Mouse (Mus musculus): ENCODE measurements around the gene Fam84a. TPM values are rescaled to one million over a fixed set of nuclear protein-coding genes. Genes with fewer than 3 reads are reported as not detected.

The Fam84a gene
- polyA plus RNA-seq (2012; rRNA removed) = 7.4 TPM in 2 replicates
- 26.0 and 26.4 TPM in 2 replicates for polyA plus RNA-seq (2014; fragmentation: Nextera tagmentation; extraction: Ambion mirVana)

DNA sequence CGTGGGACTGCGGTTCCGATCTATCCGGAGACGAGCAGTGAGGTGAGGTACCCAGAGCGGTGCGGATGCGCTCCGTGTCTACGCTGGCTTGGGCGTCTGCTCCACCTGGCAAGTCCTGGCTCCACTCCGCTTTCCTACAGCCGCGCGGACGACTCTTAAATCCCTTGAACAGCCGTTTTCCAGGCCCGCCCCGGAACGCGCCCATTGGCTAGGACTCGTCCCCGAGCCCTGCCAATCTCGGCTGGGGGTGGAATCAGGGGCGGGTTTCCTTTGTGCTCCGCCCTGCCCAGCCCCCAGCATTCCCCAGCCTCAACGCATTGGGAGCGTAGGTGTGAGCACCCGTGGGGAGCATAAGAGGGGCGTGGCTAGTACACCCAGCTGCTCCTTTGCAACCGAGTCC is at the start of gene Fam84a:
TSS of gene Fam84a (minus strand) at position 134 of the 400 bp plus-strand sequence.
- ATAC-seq (ENCODE audit: low FRiP score, low read depth) = peak; percentile 96
- Histone ChIP-seq H3K36me3 (ENCODE audit: control insufficient read depth, insufficient read depth, low read length) (no peaks in the 10 kb centered on the region), H3K4me1 (ENCODE audit: control insufficient read depth, insufficient read depth, low read length) (peaks cover 11% of the 10 kb centered on the region), H3K4me3 (replicated peaks; ENCODE audit: low read length) (peak within 1 kb of the TSS; percentile 49), H3K9me3 (ENCODE audit: control insufficient read depth, low read length) (no peaks in the 10 kb centered on the region), H3K27ac (replicated peaks; ENCODE audit: low read depth, low read length) (no peak within 1 kb of the TSS), H3K27me3 (ENCODE audit: control insufficient read depth, insufficient read depth, low read length) (peaks cover 39% of the 10 kb centered on the region), H3K4me2 (replicated peaks; ENCODE audit: low read depth, low read length, severe bottlenecking) (peak within 1 kb of the TSS; percentile 83), H3K9ac (ENCODE audit: low read depth, low read length, severe bottlenecking) (peak within 1 kb of the TSS; percentile 45)
- peak; percentile 93 for DNase-seq (ENCODE audit: low spot score)
- TF ChIP-seq POLR2A (IDR thresholded peaks at IDR 0.05; ENCODE audit: borderline replicate concordance, extremely low read depth, insufficient read depth, insufficient read length) = no peak
- WGBS = 2% methylated on average over 31 of the region's 31 CpGs

DNA sequence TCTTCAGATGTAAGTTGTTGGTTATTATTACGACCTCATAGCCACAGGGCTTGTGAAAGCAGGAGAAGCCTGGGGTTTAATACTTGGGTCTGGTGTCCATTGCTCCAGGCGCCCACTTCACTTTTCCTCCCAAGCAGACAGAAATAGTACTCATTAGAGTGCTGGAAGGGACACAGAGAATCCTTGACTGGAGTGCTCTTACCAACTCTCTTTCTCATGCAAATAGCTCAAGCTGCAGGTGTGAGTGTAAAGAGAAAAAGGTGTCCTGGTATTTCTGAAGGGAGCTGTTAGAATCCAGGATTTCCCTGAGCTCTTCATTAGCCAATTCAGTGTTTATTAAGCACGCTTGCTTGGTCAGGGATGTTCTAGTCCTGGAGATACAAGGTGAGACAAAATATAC is 43.6 kb upstream of the Fam84a start:
- ATAC-seq (ENCODE audit: low FRiP score, low read depth) (no peak), DNase-seq (ENCODE audit: low spot score) (no peak)
- H3K4me1 ChIP-seq (ENCODE audit: control insufficient read depth, insufficient read depth, low read length) = no peaks in the 10 kb centered on the region
- H3K27me3 ChIP-seq (ENCODE audit: control insufficient read depth, insufficient read depth, low read length) = no peaks in the 10 kb centered on the region
- no peak overlapping the region for H3K9ac ChIP-seq (ENCODE audit: low read depth, low read length, severe bottlenecking)
- no peak overlapping the region for H3K4me3 ChIP-seq (replicated peaks; ENCODE audit: low read length)
- H3K27ac ChIP-seq (replicated peaks; ENCODE audit: low read depth, low read length) = no peak overlapping the region
- no peaks in the 10 kb centered on the region for H3K36me3 ChIP-seq (ENCODE audit: control insufficient read depth, insufficient read depth, low read length)
- no peak for TF ChIP-seq POLR2A (IDR thresholded peaks at IDR 0.05; ENCODE audit: borderline replicate concordance, extremely low read depth, insufficient read depth, insufficient read length)
- no peak overlapping the region for H3K4me2 ChIP-seq (replicated peaks; ENCODE audit: low read depth, low read length, severe bottlenecking)
- WGBS = 42% methylated on average over 3 of the region's 3 CpGs
- no peaks in the 10 kb centered on the region for H3K9me3 ChIP-seq (ENCODE audit: control insufficient read depth, low read length)

DNA sequence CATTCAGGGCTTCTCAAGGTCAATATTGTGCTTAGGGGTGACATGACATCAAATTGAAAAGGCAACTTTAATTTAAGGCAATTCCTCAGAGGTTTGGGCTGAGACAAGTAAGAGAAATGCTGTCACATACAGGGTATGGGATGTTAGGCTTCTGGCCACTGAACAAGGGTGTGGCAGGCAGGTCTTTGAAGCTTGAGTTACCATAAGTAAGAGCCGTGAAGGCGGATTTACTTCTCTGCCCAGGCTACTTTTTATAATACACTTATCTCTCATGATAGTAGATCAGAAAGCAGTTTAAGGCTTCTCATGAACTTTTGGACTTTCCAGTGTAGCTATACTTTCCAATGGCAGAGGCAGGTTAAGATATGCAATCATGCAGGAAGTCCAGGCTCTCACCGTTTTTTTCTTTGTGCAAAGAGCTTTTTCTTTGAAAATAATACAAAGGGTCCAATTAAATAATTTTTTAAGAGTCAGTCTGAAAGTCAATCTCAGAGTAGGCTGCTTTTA is 34.9 kb upstream of the Fam84a start:
- WGBS = 92% methylated on average over 3 of the region's 3 CpGs
- Histone ChIP-seq H3K27me3 (ENCODE audit: control insufficient read depth, insufficient read depth, low read length) (no peaks in the 10 kb centered on the region), H3K4me1 (ENCODE audit: control insufficient read depth, insufficient read depth, low read length) (no peaks in the 10 kb centered on the region), H3K4me3 (replicated peaks; ENCODE audit: low read length) (no peak overlapping the region), H3K9ac (ENCODE audit: low read depth, low read length, severe bottlenecking) (no peak overlapping the region), H3K36me3 (ENCODE audit: control insufficient read depth, insufficient read depth, low read length) (no peaks in the 10 kb centered on the region), H3K27ac (replicated peaks; ENCODE audit: low read depth, low read length) (no peak overlapping the region), H3K9me3 (ENCODE audit: control insufficient read depth, low read length) (no peaks in the 10 kb centered on the region), H3K4me2 (replicated peaks; ENCODE audit: low read depth, low read length, severe bottlenecking) (no peak overlapping the region)
- DNase-seq (ENCODE audit: low spot score) = no peak
- TF ChIP-seq POLR2A (IDR thresholded peaks at IDR 0.05; ENCODE audit: borderline replicate concordance, extremely low read depth, insufficient read depth, insufficient read length) = no peak
- no peak for ATAC-seq (ENCODE audit: low FRiP score, low read depth)

DNA sequence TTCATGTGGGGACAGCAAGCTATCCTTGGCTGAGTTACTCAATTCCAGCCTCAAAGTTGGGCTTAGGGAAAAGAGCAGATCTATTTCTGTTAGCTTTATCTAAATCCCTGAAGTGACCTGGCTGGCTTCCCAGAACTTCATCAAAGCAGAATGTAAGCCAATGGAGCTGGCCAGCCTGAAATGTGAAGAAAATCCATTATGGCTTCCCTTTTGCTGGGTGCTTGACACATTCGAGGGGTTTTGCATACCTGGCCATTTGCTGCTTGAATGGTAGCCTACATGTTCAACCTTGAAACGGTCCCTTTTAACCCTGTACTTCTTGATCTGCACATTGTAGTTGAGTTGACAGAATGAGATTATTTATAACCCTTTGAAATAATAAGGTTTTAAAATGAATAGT is 13.9 kb upstream of the Fam84a start:
- no peaks in the 10 kb centered on the region for H3K36me3 ChIP-seq (ENCODE audit: control insufficient read depth, insufficient read depth, low read length)
- no peak overlapping the region for H3K4me3 ChIP-seq (replicated peaks; ENCODE audit: low read length)
- no peaks in the 10 kb centered on the region for H3K27me3 ChIP-seq (ENCODE audit: control insufficient read depth, insufficient read depth, low read length)
- DNase-seq (ENCODE audit: low spot score) = peak; percentile 52
- no peaks in the 10 kb centered on the region for H3K4me1 ChIP-seq (ENCODE audit: control insufficient read depth, insufficient read depth, low read length)
- no peak overlapping the region for H3K4me2 ChIP-seq (replicated peaks; ENCODE audit: low read depth, low read length, severe bottlenecking)
- 62% methylated on average over 2 of the region's 2 CpGs for WGBS
- no peak overlapping the region for H3K27ac ChIP-seq (replicated peaks; ENCODE audit: low read depth, low read length)
- no peak overlapping the region for H3K9ac ChIP-seq (ENCODE audit: low read depth, low read length, severe bottlenecking)
- no peaks in the 10 kb centered on the region for H3K9me3 ChIP-seq (ENCODE audit: control insufficient read depth, low read length)
- ATAC-seq (ENCODE audit: low FRiP score, low read depth) = no peak
- TF ChIP-seq POLR2A (IDR thresholded peaks at IDR 0.05; ENCODE audit: borderline replicate concordance, extremely low read depth, insufficient read depth, insufficient read length) = no peak

DNA sequence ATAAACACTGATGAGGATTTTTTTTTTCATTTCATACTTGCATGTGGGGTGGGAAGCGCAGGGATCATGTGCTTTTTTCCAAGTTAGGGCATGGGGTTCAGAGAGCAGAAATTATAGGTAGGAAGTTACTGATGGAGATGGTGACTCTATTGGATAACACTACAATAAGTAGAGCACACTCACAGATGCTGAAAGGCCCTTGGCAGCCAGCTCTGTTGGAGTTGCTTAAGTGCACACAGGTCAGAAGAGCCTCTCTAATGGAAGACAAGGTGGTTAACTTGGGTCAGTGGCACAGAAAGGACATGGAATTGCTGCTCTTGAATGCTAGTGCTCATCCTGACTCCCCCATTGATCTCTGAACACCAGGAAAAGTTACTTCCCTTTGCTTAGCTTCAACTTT is 13.1 kb upstream of the Fam84a start:
- WGBS = 84% methylated on average over 1 of the region's 1 CpGs
- no peak overlapping the region for H3K27ac ChIP-seq (replicated peaks; ENCODE audit: low read depth, low read length)
- ATAC-seq (ENCODE audit: low FRiP score, low read depth) = no peak

More for the DNA sequence above, 13.1 kb upstream of the Fam84a start:
- H3K4me1 ChIP-seq (ENCODE audit: control insufficient read depth, insufficient read depth, low read length) = no peaks in the 10 kb centered on the region
- no peaks in the 10 kb centered on the region for H3K36me3 ChIP-seq (ENCODE audit: control insufficient read depth, insufficient read depth, low read length)
- TF ChIP-seq POLR2A (IDR thresholded peaks at IDR 0.05; ENCODE audit: borderline replicate concordance, extremely low read depth, insufficient read depth, insufficient read length) = no peak
- no peaks in the 10 kb centered on the region for H3K9me3 ChIP-seq (ENCODE audit: control insufficient read depth, low read length)
- no peak overlapping the region for H3K4me3 ChIP-seq (replicated peaks; ENCODE audit: low read length)
- H3K9ac ChIP-seq (ENCODE audit: low read depth, low read length, severe bottlenecking) = no peak overlapping the region
- H3K4me2 ChIP-seq (replicated peaks; ENCODE audit: low read depth, low read length, severe bottlenecking) = no peak overlapping the region
- no peaks in the 10 kb centered on the region for H3K27me3 ChIP-seq (ENCODE audit: control insufficient read depth, insufficient read depth, low read length)
- DNase-seq (ENCODE audit: low spot score) = no peak

Measured in limb, embryonic 14.5 days (tissue).